8 mouse cellular contexts compared by ENCODE assay signal in genomic region chr11:21239021-21239661, GRCm38 (mm10). TPM values are rescaled to one million over a fixed set of nuclear protein-coding genes. Genes with fewer than 3 reads are reported as not detected.
DNase-seq lines count a peak whose midpoint lies in the region; ATAC-seq and TF ChIP-seq lines count a peak whose summit lies in the region.

TSS of gene Vps54 (plus strand) at chr11:21239281.

- H3K4me3 ChIP-seq in embryonic fibroblast, embryonic 13.5 days (ENCODE audit: insufficient read depth, low read length): peak within 1 kb of the TSS; percentile 86
- H3K4me3 ChIP-seq in heart, embryonic 11.5 days (ENCODE audit: low read depth, low read length): peak within 1 kb of the TSS; percentile 85
- H3K4me3 ChIP-seq in kidney, embryonic 15.5 days (replicated peaks): peak within 1 kb of the TSS; percentile 92
- H3K4me3 ChIP-seq in liver, embryonic 12.5 days: peak within 1 kb of the TSS; percentile 91
- peak within 1 kb of the TSS; percentile 79 for H3K4me3 ChIP-seq in stomach, embryonic 16.5 days (replicated peaks; ENCODE audit: low read length)

- TF ChIP-seq POLR2A in embryonic fibroblast, embryonic 13.5 days (IDR thresholded peaks at IDR 0.05; ENCODE audit: low read depth, low read length): no peak

- H3K4me2 ChIP-seq in heart, embryonic 11.5 days: peak within 1 kb of the TSS; percentile 82
- peak within 1 kb of the TSS; percentile 67 for H3K4me2 ChIP-seq in kidney, embryonic 15.5 days
- H3K4me2 ChIP-seq in liver, embryonic 12.5 days: peak within 1 kb of the TSS; percentile 84
- H3K4me2 ChIP-seq in stomach, embryonic 16.5 days (ENCODE audit: low read depth, low read length): peak within 1 kb of the TSS; percentile 80

- no peak for TF ChIP-seq CTCF in embryonic fibroblast, embryonic 13.5 days (IDR thresholded peaks at IDR 0.05; ENCODE audit: borderline replicate concordance, insufficient read depth, low read length)

- DNase-seq in A20 (ENCODE audit: low read depth, low spot score): peak; percentile 75
- DNase-seq in adrenal gland, postnatal 25 days: peak; percentile 58
- peak; percentile 72 for DNase-seq in naive thymus-derived CD4-positive, alpha-beta T cell, adult 2 months (ENCODE audit: low read depth)

- peak within 1 kb of the TSS; percentile 83 for H3K27ac ChIP-seq in embryonic fibroblast, embryonic 13.5 days (ENCODE audit: insufficient read depth, low read length)
- H3K27ac ChIP-seq in heart, embryonic 11.5 days (ENCODE audit: low read depth, low read length): peak within 1 kb of the TSS; percentile 96
- H3K27ac ChIP-seq in kidney, embryonic 15.5 days: peak within 1 kb of the TSS; percentile 97
- H3K27ac ChIP-seq in liver, embryonic 12.5 days: peak within 1 kb of the TSS; percentile 93
- peak within 1 kb of the TSS; percentile 95 for H3K27ac ChIP-seq in stomach, embryonic 16.5 days (ENCODE audit: low read length)

- peak; percentile 88 for ATAC-seq in heart, embryonic 11.5 days (replicated peaks; ENCODE audit: insufficient number of reproducible peaks, low FRiP score, low TSS enrichment)
- ATAC-seq in kidney, embryonic 15.5 days (replicated peaks; ENCODE audit: low FRiP score): peak; percentile 85
- ATAC-seq in liver, embryonic 12.5 days: peak; percentile 84
- ATAC-seq in stomach, embryonic 16.5 days (ENCODE audit: insufficient read depth, low FRiP score): peak; percentile 79

- peak within 1 kb of the TSS; percentile 96 for H3K9ac ChIP-seq in heart, embryonic 11.5 days (ENCODE audit: low read depth, low read length)
- H3K9ac ChIP-seq in kidney, embryonic 15.5 days: peak within 1 kb of the TSS; percentile 96
- H3K9ac ChIP-seq in liver, embryonic 12.5 days: peak within 1 kb of the TSS; percentile 97
- peak within 1 kb of the TSS; percentile 100 for H3K9ac ChIP-seq in stomach, embryonic 16.5 days (ENCODE audit: low read length)

- H3K9me3 ChIP-seq in heart, embryonic 11.5 days (replicated peaks; ENCODE audit: control insufficient read depth, low read length): no peaks in the 10 kb centered on the region
- H3K9me3 ChIP-seq in kidney, embryonic 15.5 days (replicated peaks): no peaks in the 10 kb centered on the region
- no peaks in the 10 kb centered on the region for H3K9me3 ChIP-seq in liver, embryonic 12.5 days (replicated peaks)
- H3K9me3 ChIP-seq in stomach, embryonic 16.5 days (replicated peaks; ENCODE audit: control insufficient read depth, low read length): no peaks in the 10 kb centered on the region

- no peaks in the 10 kb centered on the region for H3K27me3 ChIP-seq in heart, embryonic 11.5 days (ENCODE audit: control insufficient read depth, insufficient read depth, low read length)
- H3K27me3 ChIP-seq in kidney, embryonic 15.5 days: no peaks in the 10 kb centered on the region
- H3K27me3 ChIP-seq in liver, embryonic 12.5 days (replicated peaks): no peaks in the 10 kb centered on the region
- H3K27me3 ChIP-seq in stomach, embryonic 16.5 days (ENCODE audit: control insufficient read depth, insufficient read depth, low read length): no peaks in the 10 kb centered on the region

- WGBS in heart, embryonic 11.5 days (ENCODE audit: insufficient replicate concordance): under 1% methylated on average over 61 of the region's 84 CpGs
- WGBS in kidney, embryonic 15.5 days: under 1% methylated on average over 42 of the region's 84 CpGs
- WGBS in liver, embryonic 12.5 days (ENCODE audit: insufficient replicate concordance): under 1% methylated on average over 76 of the region's 84 CpGs
- under 1% methylated on average over 74 of the region's 84 CpGs for WGBS in stomach, embryonic 16.5 days

- H3K36me3 ChIP-seq in heart, embryonic 11.5 days (ENCODE audit: control insufficient read depth, insufficient read depth, low read length): no peaks in the 10 kb centered on the region
- H3K36me3 ChIP-seq in kidney, embryonic 15.5 days: no peaks in the 10 kb centered on the region
- H3K36me3 ChIP-seq in liver, embryonic 12.5 days: no peaks in the 10 kb centered on the region
- H3K36me3 ChIP-seq in stomach, embryonic 16.5 days (ENCODE audit: control insufficient read depth, insufficient read depth, low read length): no peaks in the 10 kb centered on the region

- peaks cover 3% of the 10 kb centered on the region; the same call in 1 of the 2 replicates for H3K4me1 ChIP-seq in embryonic fibroblast, embryonic 13.5 days (ENCODE audit: control insufficient read depth, insufficient read depth, low read length)
- H3K4me1 ChIP-seq in heart, embryonic 11.5 days (ENCODE audit: control insufficient read depth, insufficient read depth, low read length): peaks cover 8% of the 10 kb centered on the region
- peaks cover 15% of the 10 kb centered on the region; the same call in 1 of the 2 replicates for H3K4me1 ChIP-seq in kidney, embryonic 15.5 days
- H3K4me1 ChIP-seq in liver, embryonic 12.5 days: peaks cover 16% of the 10 kb centered on the region
- peaks cover 7% of the 10 kb centered on the region; the same call in 1 of the 2 replicates for H3K4me1 ChIP-seq in stomach, embryonic 16.5 days (ENCODE audit: control insufficient read depth, insufficient read depth, low read length)

RNA-seq across cellular contexts. Expression of gene Vps54, which starts in this region (rescaled TPM):
- 35.4 and 38.1 TPM in 2 replicates for total RNA-seq in adrenal gland, postnatal 25 days (2021)
- polyA plus RNA-seq in embryonic fibroblast, embryonic 13.5 days (2011; ENCODE audit: insufficient read length, low read depth, missing spikeins): 25.6 and 30.7 TPM in 2 replicates
- polyA plus RNA-seq in heart, embryonic 11.5 days (2014; fragmentation: Nextera tagmentation; extraction: Ambion mirVana): 10.4 and 12.6 TPM in 2 replicates
- polyA plus RNA-seq in kidney, embryonic 15.5 days (2015; fragmentation: Nextera tagmentation; extraction: Ambion mirVana): 14.1 and 14.5 TPM in 2 replicates
- 9.5 and 9.8 TPM in 2 replicates for polyA plus RNA-seq in liver, embryonic 12.5 days (2016; fragmentation: Nextera tagmentation; extraction: Ambion mirVana)
- 9.6 and 9.7 TPM in 2 replicates for polyA plus RNA-seq in stomach, embryonic 16.5 days (2015; fragmentation: Nextera tagmentation; extraction: Ambion mirVana)

Comparison
In these comparisons a context has a peak if more than half of its experiments do, and no peak if none do; other contexts are left out.
1. Peak in every context shown above with its lines: DNase-seq, ATAC-seq, H3K4me3 ChIP-seq and H3K27ac ChIP-seq.